Mouse (Mus musculus) urinary bladder, adult 2 months (tissue): Measurements from ENCODE around the gene Ankfn1. TPM values are rescaled to one million over a fixed set of nuclear protein-coding genes. Genes with fewer than 3 reads are reported as not detected.

Experiments
- DNase-seq: peaks from one replicate; pipeline ENCODE4 v3.0.0; 2022; ENCODE audit warnings: low spot score
- polyA plus RNA-seq: library from polyadenylated mRNA; depleted of rRNA; stranded (reverse); fragments of >200 nt; gene quantifications from 2 replicates; pipeline ENCODE4 v1.2.3, GENCODE M21; 2012

Gene Ankfn1
- polyA plus RNA-seq, 1 experiment, result 27.0 TPM

GRCm38 (mm10) chr11:89676922-89677321 lies 100.5 kb downstream of the Ankfn1 start:
- DNase-seq, result no peak

DNA sequence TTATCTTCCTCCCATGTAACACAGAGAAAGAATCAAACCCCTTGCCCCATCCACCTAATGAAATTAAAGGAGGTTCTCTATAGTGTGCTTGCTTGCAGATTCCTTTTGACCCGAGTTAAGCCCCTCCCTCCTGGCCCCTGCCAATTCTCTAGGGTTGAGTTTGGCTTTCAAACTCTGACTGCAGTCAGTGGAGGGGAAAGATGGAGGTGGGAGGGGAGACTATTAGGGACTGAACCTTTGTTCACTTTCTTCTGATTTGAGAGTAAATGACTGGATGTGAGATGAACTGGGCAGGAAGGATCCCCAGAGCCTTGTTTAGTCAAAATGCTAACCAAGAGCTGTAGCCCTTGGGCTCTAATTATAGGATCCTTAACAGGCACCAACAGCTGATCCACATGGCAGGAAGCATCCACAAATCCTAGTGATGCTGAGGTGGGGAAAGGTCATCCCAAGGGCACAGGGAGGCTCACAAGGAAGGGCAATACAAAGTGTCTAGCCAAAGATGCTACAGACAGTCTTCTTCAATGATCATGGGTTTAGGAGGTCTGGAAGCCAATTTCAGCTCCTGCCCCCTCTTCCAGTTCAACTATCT lies 103.4 kb downstream of the Ankfn1 start:
- no peak for DNase-seq

DNA sequence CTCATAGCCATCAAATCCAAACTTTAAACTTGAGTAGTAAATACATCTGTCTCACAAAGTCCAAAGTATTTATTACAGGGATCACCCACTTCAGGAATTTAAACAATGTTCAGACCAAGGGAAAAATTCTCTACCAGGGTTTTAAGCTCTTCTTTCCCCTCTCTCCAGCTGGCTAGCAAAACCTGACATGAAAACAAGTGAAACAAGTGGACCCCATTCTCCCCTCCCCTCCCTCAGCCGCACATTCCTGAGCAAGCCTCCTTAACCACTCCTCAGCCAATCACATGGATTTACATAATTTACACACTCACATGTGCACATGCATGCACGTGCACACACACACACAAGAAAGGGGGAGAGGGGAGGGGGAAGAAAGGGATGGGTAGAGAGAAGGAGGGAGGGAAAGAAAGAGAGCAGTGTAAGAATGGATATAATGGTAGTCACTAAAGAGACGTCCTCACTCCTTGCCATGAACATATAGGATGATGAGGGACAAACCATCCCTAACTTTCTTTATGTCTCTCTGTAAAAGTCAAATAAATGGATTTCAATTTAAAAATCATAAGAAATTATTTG lies 104.9 kb downstream of the Ankfn1 start:
- no peak for DNase-seq

- no peak for DNase-seq
These were observed 112.1 kb downstream of the Ankfn1 start for GRCm38 (mm10) chr11:89665170-89665880.

GRCm38 (mm10) chr11:89659048-89659447 lies 118.4 kb downstream of the Ankfn1 start:
- no peak for DNase-seq

DNA sequence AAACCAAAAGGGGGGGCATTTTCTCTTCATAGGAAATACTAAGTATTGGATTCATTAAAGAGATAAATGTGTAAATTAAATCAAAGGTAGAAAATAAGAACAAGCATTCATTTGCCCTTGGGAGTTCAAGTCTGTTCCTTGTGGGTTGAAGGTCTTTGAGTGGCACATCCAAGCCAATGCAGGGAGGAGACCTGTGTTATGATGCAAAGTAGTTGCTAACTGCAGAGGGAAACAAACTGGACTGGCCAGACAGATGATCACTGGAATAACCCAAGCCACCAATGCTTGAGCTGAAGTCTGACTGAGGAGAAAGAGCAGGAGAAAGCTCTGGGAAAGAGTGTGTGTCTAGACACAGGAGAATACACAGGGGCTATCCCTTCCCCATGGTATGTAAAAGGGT lies 120.9 kb downstream of the Ankfn1 start:
- no peak for DNase-seq

DNA sequence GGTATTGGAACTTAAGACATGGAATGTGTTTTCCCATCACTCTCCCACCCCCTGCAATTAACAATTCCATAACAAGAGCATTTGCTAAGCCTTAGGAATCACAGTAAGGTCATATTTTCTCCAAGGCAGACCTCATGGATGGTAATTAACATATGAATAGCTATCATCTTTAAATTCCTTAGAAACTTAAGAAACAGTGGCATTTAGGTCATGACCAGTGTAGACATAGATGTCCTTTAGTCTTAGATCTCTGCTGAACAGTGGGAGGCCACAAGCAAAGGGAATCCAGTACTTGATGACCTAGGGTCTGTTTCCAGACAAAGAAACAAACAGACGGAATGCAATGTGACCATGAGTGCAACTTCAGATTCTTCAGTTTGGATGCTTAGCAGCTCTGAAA lies 141.7 kb downstream of the Ankfn1 start:
- no peak for DNase-seq

DNA sequence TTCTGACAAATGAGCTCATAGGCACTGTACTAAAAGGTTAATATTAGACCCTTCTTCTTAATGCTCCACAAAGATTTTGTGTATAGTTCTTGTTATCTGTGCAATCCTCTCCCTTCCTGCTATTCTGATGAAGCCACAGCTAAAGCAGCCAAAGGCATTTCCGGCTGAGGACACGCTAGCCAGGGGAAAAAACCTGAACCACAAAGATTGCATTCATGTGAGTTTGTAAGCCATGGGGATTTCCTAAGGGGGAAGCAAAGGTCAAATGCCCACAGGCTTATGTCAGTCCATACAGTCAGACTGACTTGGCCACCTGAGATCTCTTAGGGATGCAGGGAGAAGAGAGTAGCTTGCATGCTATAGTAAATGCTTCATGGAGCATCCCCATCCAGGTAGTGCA lies 146.1 kb downstream of the Ankfn1 start:
- DNase-seq, result no peak

GRCm38 (mm10) chr11:89628562-89628961 lies 148.9 kb downstream of the Ankfn1 start:
- DNase-seq, result no peak

GRCm38 (mm10) chr11:89627232-89627631 lies 150.2 kb downstream of the Ankfn1 start:
- DNase-seq, result no peak

DNA sequence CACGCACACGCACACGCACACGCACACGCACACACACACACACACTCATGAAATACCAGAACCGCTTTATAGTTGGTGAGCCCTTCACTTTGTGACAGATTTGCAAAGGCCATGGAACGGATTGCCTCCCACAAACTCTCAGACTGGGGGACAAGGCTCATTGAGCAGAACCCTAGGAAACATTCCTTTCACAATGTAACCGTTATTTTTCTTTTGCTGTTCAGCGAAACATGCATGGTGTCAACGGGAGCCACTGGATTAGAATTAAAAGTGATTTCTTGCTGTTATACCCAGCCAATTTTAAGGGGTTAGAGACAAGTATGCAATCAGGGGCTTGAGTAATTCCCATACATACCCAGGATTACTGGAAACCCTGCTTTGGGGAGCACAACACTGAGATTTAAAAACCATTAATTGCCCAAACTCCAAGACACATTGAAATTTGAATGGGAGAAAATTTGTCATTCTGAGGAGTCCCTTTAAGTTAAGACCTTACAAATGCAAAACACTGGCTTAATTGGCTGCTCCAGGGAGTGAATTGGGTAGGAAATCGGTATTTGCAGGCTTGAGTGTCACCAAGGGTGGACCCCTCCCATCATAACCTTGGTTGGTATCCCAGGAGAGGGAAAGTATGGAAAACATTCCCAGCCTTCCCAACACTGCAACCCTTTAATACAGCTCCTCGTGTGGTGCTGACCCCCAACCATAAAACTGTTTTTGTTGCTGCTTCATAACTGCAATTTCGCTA lies 153.6 kb downstream of the Ankfn1 start:
- no peak for DNase-seq

DNA sequence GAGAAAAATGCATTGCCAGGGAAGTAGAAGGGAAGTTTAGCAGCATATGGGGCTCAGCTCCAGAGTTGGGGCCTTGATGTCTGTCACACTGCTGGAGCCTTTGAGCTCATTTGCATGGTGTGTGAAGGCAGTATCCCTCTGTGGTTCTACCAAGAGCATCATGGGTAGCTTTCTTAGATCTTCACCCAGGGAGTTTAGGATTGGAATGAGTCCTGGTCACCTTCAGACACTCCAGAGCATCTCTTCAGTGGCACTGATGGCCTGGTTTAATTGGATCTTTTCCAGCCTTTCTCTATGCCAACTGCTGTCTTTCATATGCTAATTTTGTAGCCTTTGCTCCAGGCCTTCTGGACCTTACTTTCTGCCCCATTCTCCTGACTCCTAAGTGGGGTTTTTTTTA lies 157.5 kb downstream of the Ankfn1 start:
- no peak for DNase-seq

DNA sequence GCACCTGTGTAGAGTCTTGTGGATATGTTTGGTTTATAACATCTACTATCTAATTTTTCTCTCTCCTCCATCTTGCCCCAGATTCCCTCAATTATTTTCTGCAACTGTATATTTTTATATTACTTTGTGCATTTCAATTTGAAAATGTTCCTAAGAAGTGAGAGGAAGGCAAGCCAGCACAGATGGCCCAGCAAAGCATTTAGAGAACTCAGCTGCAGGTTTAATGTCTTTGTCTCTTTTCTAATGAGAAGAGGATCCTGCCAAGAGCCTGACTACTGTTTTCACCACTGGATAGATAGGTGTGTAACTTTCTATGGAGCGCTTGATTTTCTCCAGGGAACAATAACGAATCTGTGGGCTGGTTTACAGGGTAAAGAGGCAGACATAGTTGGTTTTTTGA lies 161.6 kb downstream of the Ankfn1 start:
- DNase-seq, result no peak

DNA sequence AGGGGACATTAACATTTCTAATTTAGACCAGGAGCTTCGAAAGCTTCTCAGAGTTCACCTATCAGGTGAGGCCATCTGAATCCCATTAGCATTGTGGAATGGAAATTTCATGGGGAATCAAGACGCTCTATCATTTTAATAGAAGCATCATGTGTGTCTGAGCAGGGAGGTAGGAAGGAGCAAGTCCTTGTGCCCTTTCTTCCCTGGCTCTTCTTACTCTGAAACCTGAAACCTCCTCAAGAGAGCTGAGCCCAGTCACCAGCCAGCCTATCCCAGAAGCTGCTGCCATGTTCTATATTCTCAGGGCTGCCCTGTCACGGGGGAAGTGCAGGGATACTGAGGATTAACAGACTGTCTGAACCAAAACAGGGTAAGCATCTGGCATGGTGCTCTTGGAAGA lies 165.9 kb downstream of the Ankfn1 start:
- no peak for DNase-seq

GRCm38 (mm10) chr11:89608071-89608470 lies 169.4 kb downstream of the Ankfn1 start:
- DNase-seq, result no peak

DNA sequence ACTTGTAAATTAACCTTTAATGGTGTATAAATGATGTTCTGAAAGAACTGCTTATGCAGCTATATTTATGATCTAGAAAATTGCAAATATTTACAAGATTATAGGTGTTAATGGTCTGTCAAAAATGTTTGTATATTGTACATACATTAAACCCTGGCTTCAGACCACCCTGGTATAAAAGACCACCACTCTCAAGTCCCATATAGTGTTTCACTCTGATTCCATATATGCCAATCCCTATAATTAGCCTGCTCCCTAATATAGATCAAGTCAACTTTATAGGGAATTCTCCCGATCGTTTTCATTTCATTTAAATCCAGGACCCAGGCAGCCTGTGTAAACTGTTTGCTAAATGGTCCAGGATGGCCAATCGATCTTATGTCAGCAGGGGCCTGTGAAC lies 170.2 kb downstream of the Ankfn1 start:
- DNase-seq, result no peak

DNA sequence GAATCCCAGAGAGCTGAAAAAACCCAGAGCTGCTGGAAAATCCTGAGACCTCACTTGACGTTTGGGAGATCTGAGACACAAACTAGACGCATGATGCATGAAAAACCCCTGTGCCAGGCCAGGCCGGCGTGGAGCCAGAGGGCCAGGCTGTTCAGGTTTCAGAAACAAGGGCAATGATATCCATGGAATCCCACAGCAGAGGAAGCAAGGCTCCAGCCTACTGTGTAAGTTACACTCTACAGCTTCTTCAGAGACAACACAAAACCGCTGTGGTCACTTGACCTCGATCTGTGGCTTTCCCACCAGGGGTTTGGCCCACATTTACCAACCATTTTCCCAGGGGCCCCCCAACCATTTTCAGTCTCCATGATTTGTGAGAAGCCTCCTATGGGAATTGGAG lies 171.1 kb downstream of the Ankfn1 start:
- DNase-seq, result no peak

DNA sequence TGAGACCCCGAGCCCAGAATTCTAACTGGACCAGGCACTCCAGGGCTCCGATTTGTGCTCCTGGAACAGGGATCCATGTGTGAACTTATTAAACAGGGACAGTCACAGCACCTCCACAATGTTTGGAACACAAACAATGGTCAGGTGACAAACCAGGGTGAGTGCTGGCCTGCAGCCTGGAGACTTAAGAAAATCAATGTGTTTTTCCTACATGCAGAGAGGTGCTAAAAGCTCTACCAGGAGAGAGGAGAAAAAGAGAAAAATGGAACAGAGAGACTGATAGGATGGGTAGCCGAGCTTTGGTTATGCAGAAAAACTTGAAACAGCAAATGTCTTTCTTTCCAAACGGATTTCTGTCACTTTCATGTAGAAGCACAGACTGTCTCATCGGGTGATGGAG lies 174.5 kb downstream of the Ankfn1 start:
- no peak for DNase-seq

DNA sequence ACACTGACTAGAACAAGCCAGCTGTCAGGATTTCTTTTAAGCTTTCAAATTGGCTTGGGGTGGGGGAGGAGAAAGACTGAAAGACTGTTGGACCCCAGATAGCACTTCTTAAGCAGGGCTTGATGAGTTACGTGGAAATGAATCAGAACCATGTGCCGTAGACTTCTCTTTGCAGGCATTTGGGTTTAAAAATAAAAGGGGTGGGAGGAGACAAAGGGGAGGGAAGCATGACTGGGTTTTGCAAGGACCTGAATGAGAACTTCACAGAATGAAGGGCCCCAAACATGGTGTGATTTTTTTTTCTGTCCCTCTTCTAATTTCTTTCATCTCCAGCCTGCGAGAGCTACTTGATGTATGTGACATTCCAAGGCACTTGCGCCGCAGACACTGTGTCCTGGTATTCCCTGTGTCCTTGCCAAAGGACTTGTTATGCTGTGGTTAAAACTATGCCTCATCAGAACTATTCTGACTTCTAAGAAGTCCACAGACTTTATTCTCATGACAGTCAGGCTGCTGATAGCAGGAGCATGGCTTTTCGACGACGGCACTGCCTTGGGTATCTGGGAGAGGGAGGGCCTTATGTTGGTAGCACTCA lies 176.4 kb downstream of the Ankfn1 start:
- DNase-seq, result no peak

DNA sequence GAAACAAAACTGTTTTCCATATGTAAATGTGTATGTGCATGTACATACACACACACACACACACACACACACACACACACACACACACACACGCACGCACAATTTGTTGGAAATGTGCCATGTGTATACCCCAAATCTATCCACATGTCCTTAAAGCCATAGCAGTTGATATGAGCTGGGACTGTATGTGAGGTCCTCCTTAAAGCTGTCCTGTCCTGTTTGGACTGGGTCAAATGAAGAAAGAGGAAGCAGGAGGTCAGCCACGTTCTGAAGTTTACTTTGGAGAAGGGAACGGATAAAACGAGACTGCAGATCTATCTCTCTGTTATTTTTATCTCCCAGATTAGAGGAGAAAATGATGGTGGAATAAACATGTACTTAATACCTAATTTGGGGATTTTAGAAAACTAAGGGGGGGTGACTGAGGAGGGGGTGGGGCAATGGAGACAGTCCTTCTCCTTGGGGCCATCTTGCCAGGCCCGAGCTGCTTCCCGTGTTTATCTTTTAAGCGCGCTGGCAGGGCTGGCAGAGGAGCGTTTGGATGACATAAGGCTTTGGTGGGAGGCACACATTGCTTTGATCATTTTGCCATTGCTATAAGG lies 187.1 kb downstream of the Ankfn1 start:
- no peak for DNase-seq

- no peak for DNase-seq
These were observed 191.1 kb downstream of the Ankfn1 start for GRCm38 (mm10) chr11:89586341-89586740.

DNA sequence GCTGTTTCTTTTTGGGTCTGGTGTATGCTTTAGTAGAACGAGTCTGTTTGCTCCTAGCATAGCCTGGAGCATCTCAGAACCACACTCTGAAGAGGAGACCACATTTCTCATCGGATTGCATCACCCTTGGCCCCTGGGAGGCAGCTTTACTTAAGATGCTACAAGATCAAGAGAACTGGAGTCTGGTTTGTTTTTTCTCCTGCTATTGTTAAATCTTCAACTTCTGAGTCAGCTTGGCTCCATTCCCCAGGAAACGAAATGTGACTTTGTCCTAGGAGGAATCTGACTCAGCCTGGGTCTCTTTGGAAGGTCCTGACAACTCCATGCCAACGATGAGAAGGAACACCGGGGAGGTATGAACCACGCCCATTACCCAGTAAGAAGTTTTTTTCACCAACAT lies 197.6 kb downstream of the Ankfn1 start:
- no peak for DNase-seq
